Mouse (Mus musculus): Measurements from ENCODE around the gene Ttll2. TPM values are rescaled to one million over a fixed set of nuclear protein-coding genes. Genes with fewer than 3 reads are reported as not detected.
"Not testable (repeated sequence)": the region's sequence is repeated elsewhere in the genome, so short reads cannot be mapped to it uniquely, and the experiment has no call there.

Ttll2 gene
- total RNA-seq (2021) = not detected
- long read RNA-seq = 0 reads

- not testable (repeated sequence) for DNase-seq (ENCODE audit: low spot score in 2 of 2)
Observed at GRCm38 (mm10) chr17:7352596-7352995, at the start of gene Ttll2. Ttll2 (minus strand) TSS chr17:7352696.

DNA sequence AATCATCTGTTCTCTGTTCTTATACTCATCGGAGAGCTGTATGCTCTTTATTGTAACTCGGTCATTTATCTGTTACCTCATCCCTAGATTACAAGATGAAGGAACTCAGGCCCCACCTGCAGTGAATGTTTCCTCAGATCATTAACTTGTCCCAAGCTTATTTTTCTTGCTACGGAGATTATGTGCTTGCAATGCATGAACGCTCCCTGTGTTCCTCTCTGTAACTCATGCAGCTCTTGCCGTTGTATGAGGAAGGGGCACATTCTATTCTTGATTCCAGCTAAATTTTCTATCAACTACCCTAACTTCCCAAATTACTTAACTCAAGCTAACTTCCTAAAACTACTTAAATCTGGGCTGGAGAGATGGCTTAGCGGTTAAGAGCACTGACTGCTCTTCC, 47.3 kb upstream of the Ttll2 start:
- not testable (repeated sequence) for DNase-seq (ENCODE audit: low spot score in 2 of 2)

GRCm38 (mm10) chr17:7398198-7398847, 45.8 kb upstream of the Ttll2 start:
- not testable (repeated sequence) for DNase-seq (ENCODE audit: low spot score in 2 of 2)

GRCm38 (mm10) chr17:7397079-7397478, 44.6 kb upstream of the Ttll2 start:
- DNase-seq (ENCODE audit: low spot score in 2 of 2) = not testable (repeated sequence)

GRCm38 (mm10) chr17:7396288-7396687, 43.8 kb upstream of the Ttll2 start:
- DNase-seq (ENCODE audit: low spot score in 2 of 2) = not testable (repeated sequence)

DNA sequence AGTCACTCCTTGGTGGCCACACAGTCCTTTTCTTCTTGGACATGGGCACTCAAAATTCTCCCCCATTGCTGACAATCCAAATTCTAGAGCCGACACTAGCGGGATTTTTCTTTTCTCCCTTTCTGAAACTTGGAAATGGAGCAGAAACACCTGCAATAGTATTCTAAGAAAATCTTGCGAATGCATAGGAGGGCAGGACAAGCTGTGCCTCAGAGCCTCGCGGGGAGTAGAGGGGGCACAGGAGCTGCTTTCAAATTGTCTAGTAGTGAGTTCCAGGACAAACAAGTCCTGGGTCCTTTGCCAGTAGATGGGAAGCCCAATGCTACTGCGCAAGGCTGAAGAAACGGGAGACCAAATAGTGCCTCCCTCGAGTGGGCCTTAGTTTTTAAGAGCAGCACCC, 43.2 kb upstream of the Ttll2 start:
- not testable (repeated sequence) for DNase-seq (ENCODE audit: low spot score in 2 of 2)

DNA sequence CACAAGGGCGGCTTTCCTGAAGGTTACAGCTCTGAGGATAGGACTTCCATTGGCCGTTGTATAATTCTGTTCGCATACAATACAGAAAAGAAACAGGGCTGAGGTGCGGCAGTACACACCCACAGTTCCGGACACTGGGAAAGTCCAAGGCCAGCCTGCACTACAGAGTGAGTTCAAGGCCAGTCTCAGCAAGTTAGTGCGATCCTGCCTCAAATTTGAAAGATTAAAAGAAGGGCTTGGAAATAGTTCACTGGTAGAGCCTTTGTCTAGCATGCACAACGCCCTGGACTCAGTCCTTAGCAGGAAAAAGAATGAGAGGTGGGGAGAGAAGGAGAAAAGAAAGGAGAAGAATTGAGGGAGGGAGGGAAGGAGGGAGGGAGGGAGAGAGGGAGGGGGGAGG, 42.6 kb upstream of the Ttll2 start:
- not testable (repeated sequence) for DNase-seq (ENCODE audit: low spot score in 2 of 2)

DNA sequence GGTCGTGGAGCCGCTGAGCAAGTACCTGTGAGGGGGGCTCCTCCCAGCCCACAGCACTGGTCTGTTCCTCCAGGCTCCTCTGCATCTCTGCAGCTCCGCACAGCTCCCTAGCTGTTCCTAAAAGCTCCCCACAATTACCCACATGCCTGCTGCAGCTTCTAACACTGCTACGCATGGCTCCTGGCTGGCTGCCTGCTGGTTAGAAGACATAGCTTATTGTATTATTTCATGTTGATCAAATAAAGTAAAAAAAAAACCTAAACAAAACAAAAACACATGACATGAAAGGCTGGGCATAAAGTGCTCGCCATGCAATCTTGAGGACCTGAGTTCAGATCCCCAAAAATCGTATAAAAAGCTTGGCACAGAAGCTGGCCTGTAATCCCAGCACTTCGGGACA, 37.4 kb upstream of the Ttll2 start:
- DNase-seq (ENCODE audit: low spot score in 2 of 2) = peak; percentile 19 to 64

- DNase-seq (ENCODE audit: low spot score in 2 of 2) = not testable (repeated sequence)
Observed at GRCm38 (mm10) chr17:7388958-7389356, 36.5 kb upstream of the Ttll2 start.

- not testable (repeated sequence) for DNase-seq (ENCODE audit: low spot score in 2 of 2)
Observed at GRCm38 (mm10) chr17:7388341-7388957, 36.0 kb upstream of the Ttll2 start.

GRCm38 (mm10) chr17:7386016-7386415, 33.5 kb upstream of the Ttll2 start:
- not testable (repeated sequence) for DNase-seq (ENCODE audit: low spot score in 2 of 2)

- not testable (repeated sequence) for DNase-seq (ENCODE audit: low spot score in 2 of 2)
Observed at GRCm38 (mm10) chr17:7385364-7385763, 32.9 kb upstream of the Ttll2 start, which contains the start of gene Unc93a2. Unc93a2 (minus strand) TSS chr17:7385464.

DNA sequence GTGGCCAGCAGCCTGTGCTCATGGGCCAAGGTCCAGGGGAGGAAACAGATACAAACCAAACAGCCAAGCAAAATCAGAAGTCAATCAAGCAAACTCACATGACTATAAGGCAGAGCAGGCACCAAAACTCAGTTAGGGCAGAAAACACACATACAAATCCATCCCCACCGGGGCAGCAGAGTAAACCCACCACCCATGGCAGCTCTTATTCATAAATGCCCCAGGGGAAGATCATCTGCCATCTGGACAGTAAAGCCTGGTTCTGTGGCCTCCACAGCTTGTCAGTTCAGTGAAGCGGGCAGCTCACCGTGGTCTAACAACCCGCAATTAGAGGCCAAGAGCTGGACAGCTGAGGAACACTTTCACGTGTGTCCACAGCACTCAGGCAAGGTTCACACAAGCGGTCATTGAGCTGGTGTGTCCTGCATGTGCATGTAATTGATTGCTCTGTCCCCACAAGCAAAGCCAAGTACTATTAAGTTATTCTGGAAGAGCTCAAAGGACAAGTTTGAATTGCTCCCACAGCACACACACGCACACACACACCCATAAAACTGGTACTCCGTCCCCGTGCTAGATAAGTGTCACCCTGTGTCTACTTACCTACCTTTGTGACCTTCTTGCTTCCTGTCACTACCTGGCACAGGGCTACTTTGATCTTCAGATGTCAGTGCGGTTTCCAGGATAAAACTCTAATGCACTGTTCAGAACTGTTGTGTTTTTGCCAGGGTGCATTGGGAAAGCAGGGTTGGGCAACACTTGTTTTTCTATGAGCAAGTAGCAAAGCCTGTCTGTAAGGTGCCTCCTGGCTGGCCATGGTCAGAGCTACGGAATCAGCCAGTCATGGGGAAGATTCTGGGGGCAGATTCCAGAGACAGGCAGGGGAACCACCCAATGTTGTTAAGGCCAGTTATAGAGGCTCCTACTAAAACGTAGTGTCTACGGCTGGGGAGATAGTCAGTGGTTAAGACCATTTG, 31.0 kb upstream of the Ttll2 start:
- not testable (repeated sequence) for DNase-seq (ENCODE audit: low spot score in 2 of 2)

DNA sequence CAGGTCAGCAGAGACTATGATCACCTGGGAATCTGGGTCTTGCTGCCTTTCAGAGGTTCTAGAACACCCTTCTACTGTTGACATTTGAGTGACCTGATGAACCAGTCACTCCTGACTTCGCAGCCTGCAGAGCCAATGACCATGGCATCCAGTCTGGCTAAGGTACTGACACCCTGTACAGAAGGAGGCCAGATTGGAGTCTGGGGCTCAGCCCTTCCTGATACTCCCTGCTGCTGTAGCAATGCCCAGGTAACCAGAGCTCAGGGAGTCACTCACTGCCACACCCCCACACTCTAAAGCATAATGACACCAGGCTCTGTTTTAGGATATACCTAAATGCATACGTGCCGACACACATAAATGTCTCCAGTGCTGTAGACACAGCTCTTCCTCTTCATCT, 30.2 kb upstream of the Ttll2 start:
- not testable (repeated sequence) for DNase-seq (ENCODE audit: low spot score in 2 of 2)

- not testable (repeated sequence) for DNase-seq (ENCODE audit: low spot score in 2 of 2)
Observed at GRCm38 (mm10) chr17:7377907-7378306, 25.4 kb upstream of the Ttll2 start.

GRCm38 (mm10) chr17:7376951-7377700, 24.6 kb upstream of the Ttll2 start:
- DNase-seq (ENCODE audit: low spot score in 2 of 2) = not testable (repeated sequence)

- DNase-seq (ENCODE audit: low spot score in 2 of 2) = not testable (repeated sequence)
Observed at GRCm38 (mm10) chr17:7371879-7372278, 19.4 kb upstream of the Ttll2 start, which contains the start of gene Gm49630. Gm49630 (minus strand) TSS chr17:7371979.

DNA sequence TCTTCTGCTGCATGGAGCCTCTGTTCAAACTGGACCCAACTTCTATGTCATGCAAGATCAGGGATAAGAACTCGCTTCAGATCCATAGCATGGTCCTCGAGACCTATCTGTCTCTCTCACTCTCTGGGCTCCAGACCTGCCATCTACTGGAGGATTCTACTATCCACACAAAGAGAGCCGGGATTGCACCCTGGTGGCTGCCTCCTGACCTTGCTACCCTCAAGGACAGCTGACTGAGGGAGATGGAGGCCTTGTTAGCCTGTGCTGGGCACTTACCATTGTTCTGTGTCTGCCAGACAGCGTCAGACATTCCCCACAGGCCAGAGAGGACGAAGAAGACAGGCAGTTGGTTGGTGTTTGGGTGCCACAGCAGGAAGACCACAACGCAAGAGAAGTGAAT, 16.9 kb upstream of the Ttll2 start:
- not testable (repeated sequence) for DNase-seq (ENCODE audit: low spot score in 2 of 2)

- peak in 1 of 2 experiments; percentile 31 for DNase-seq (ENCODE audit: low spot score in 2 of 2)
Observed at GRCm38 (mm10) chr17:7366676-7367374, 14.3 kb upstream of the Ttll2 start.

DNA sequence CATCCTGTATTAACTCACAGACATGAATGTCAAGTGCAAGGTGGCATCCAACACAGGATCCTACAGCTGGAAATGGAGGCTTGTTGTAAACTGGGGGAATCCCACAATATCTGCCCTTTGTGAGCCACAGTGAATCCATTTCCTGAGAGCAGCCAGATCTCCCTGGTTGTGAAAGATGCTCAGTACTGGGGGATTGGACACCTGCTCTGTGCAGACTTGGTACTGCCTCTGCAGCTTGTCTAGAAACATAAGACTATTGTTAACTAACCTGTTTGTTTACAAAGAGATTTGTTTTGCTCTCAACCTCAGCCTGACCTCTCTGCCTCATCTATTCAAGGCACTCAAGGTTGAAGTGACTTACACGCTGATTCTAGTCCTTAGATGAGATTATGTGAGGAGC, 13.8 kb upstream of the Ttll2 start:
- DNase-seq (ENCODE audit: low spot score in 2 of 2) = not testable (repeated sequence)

Data from layer of hippocampus, adult 18-20 months (tissue).